Mouse (Mus musculus) embryonic facial prominence, embryonic 13.5 days (tissue): ENCODE measurements at regions not wholly inside any gene's neighbourhood (a gene's known extent, or its start where the extent isn't known, plus 50 kb on each side); places are given as distances from the start of the nearest gene placed in this dataset.

Source experiments
- ATAC-seq: fragments of 200-750 bp; cut with Nextera tagmentation; 2 replicates; pipeline ENCODE4 v1.8.0; 2017; ENCODE audit warnings: low read depth; ENCODE audit not compliant: insufficient number of reproducible peaks, insufficient read depth, low FRiP score, low TSS enrichment
- H3K27ac ChIP-seq: fragments of 300-500 bp; sonication (generic); 2 replicates; pipeline ENCODE4 v1.5.1; 2015; ENCODE audit warnings: moderate library complexity, mild to moderate bottlenecking, inconsistent platforms
- H3K27me3 ChIP-seq: fragments of 300-500 bp; sonication (generic); 2 replicates; pipeline ENCODE4 v1.6.1; 2015; ENCODE audit warnings: mild to moderate bottlenecking, inconsistent platforms
- H3K36me3 ChIP-seq: fragments of 300-500 bp; sonication (generic); 2 replicates; pipeline ENCODE4 v1.6.1; 2015; ENCODE audit warnings: mild to moderate bottlenecking, inconsistent platforms
- H3K4me1 ChIP-seq: fragments of 300-500 bp; sonication (generic); 2 replicates; pipeline ENCODE4 v1.6.1; 2015; ENCODE audit warnings: inconsistent platforms
- H3K4me2 ChIP-seq: fragments of 300-500 bp; sonication (generic); 2 replicates; pipeline ENCODE4 v1.6.1; 2015; ENCODE audit warnings: moderate library complexity, mild to moderate bottlenecking, inconsistent platforms
- H3K4me3 ChIP-seq: fragments of 300-500 bp; sonication (generic); 2 replicates; pipeline ENCODE4 v1.5.1; 2015; ENCODE audit warnings: mild to moderate bottlenecking, inconsistent platforms
- H3K9ac ChIP-seq: fragments of 300-500 bp; sonication (generic); 2 replicates; pipeline ENCODE4 v1.6.1; 2015; ENCODE audit warnings: mild to moderate bottlenecking, inconsistent platforms
- H3K9me3 ChIP-seq: fragments of 300-500 bp; sonication (generic); 2 replicates; pipeline ENCODE4 v1.6.1; 2016; ENCODE audit warnings: inconsistent platforms
- WGBS: fragments of 180-500 bp; shearing (Covaris S2); methylation state at CpG from one replicate; pipeline ENCODE4 v1.1.7; 2015; ENCODE audit warnings: mixed read lengths; 5-methylcytosine and 5-hydroxymethylcytosine counted together

- no peaks in the 10 kb centered on the region for H3K27me3 ChIP-seq
- H3K9me3 ChIP-seq = no peaks in the 10 kb centered on the region
- no peak overlapping the region for H3K27ac ChIP-seq
- no peaks in the 10 kb centered on the region for H3K36me3 ChIP-seq
- no peak for ATAC-seq
- peaks cover 4% of the 10 kb centered on the region; the same call in 1 of the 2 replicates for H3K4me1 ChIP-seq
- H3K4me2 ChIP-seq = no peak overlapping the region
- no peak overlapping the region for H3K4me3 ChIP-seq
- no peak overlapping the region for H3K9ac ChIP-seq
- 96% methylated on average over 4 of the region's 4 CpGs for WGBS
Observed at GRCm38 (mm10) chr5:133047456-133047855, 504.3 kb upstream of the Auts2 start.

- Histone ChIP-seq H3K4me2 (no peak overlapping the region), H3K4me3 (no peak overlapping the region), H3K27ac (no peak overlapping the region), H3K27me3 (no peaks in the 10 kb centered on the region), H3K9ac (no peak overlapping the region), H3K9me3 (no peaks in the 10 kb centered on the region), H3K4me1 (peaks cover 4% of the 10 kb centered on the region; the same call in 1 of the 2 replicates), H3K36me3 (no peaks in the 10 kb centered on the region)
- ATAC-seq = no peak
- WGBS = 60% methylated on average over 9 of the region's 9 CpGs
Observed at GRCm38 (mm10) chr5:133045637-133046036, 502.5 kb upstream of the Auts2 start.

GRCm38 (mm10) chr5:133027590-133027989, 484.4 kb upstream of the Auts2 start:
- Histone ChIP-seq H3K4me2 (no peak overlapping the region), H3K9me3 (peaks cover 7% of the 10 kb centered on the region; the same call in 1 of the 2 replicates), H3K27me3 (no peaks in the 10 kb centered on the region), H3K27ac (no peak overlapping the region), H3K4me3 (no peak overlapping the region), H3K9ac (no peak overlapping the region), H3K4me1 (no peaks in the 10 kb centered on the region), H3K36me3 (no peaks in the 10 kb centered on the region)
- 92% methylated on average over 4 of the region's 4 CpGs for WGBS
- no peak for ATAC-seq

- H3K9me3 ChIP-seq = peaks cover 7% of the 10 kb centered on the region; the same call in 1 of the 2 replicates
- no peak overlapping the region for H3K27ac ChIP-seq
- H3K4me2 ChIP-seq = no peak overlapping the region
- no peaks in the 10 kb centered on the region for H3K27me3 ChIP-seq
- H3K4me1 ChIP-seq = no peaks in the 10 kb centered on the region
- H3K36me3 ChIP-seq = no peaks in the 10 kb centered on the region
- WGBS = 75% methylated on average over 4 of the region's 4 CpGs
- no peak overlapping the region for H3K4me3 ChIP-seq
- H3K9ac ChIP-seq = no peak overlapping the region
- no peak for ATAC-seq
Observed at GRCm38 (mm10) chr5:133025121-133025520, 482.0 kb upstream of the Auts2 start.

GRCm38 (mm10) chr5:133020821-133021220, 477.7 kb upstream of the Auts2 start:
- Histone ChIP-seq H3K4me1 (no peaks in the 10 kb centered on the region), H3K27me3 (no peaks in the 10 kb centered on the region), H3K9ac (no peak overlapping the region), H3K36me3 (no peaks in the 10 kb centered on the region), H3K9me3 (no peaks in the 10 kb centered on the region), H3K4me3 (no peak overlapping the region), H3K27ac (no peak overlapping the region), H3K4me2 (no peak overlapping the region)
- no peak for ATAC-seq

GRCm38 (mm10) chr5:133020116-133020515, 477.0 kb upstream of the Auts2 start:
- no peaks in the 10 kb centered on the region for H3K4me1 ChIP-seq
- no peaks in the 10 kb centered on the region for H3K9me3 ChIP-seq
- H3K36me3 ChIP-seq = no peaks in the 10 kb centered on the region
- no peak overlapping the region for H3K4me2 ChIP-seq
- no peak for ATAC-seq
- H3K27me3 ChIP-seq = no peaks in the 10 kb centered on the region
- no peak overlapping the region for H3K27ac ChIP-seq
- no peak overlapping the region for H3K4me3 ChIP-seq
- WGBS = 47% methylated on average over 1 of the region's 1 CpGs
- H3K9ac ChIP-seq = no peak overlapping the region

- no peaks in the 10 kb centered on the region for H3K36me3 ChIP-seq
- no peaks in the 10 kb centered on the region for H3K4me1 ChIP-seq
- H3K27ac ChIP-seq = no peak overlapping the region
- no peak overlapping the region for H3K4me2 ChIP-seq
- ATAC-seq = no peak
- H3K27me3 ChIP-seq = no peaks in the 10 kb centered on the region
- H3K4me3 ChIP-seq = no peak overlapping the region
- H3K9ac ChIP-seq = no peak overlapping the region
- 72% methylated on average over 14 of the region's 14 CpGs for WGBS
- no peaks in the 10 kb centered on the region for H3K9me3 ChIP-seq
Observed at GRCm38 (mm10) chr5:133010624-133011575, 467.8 kb upstream of the Auts2 start.

GRCm38 (mm10) chr5:132982866-132983265, 439.7 kb upstream of the Auts2 start:
- Histone ChIP-seq H3K9ac (no peak overlapping the region), H3K27ac (no peak overlapping the region), H3K4me3 (no peak overlapping the region), H3K9me3 (no peaks in the 10 kb centered on the region), H3K4me2 (no peak overlapping the region), H3K27me3 (0 out of 2 replicates have a peak, but pooled peaks cover under 1% of the 10 kb centered on the region), H3K36me3 (no peaks in the 10 kb centered on the region), H3K4me1 (no peaks in the 10 kb centered on the region)
- no peak for ATAC-seq
- WGBS = 92% methylated on average over 7 of the region's 7 CpGs

- H3K27ac ChIP-seq = no peak overlapping the region
- no peak overlapping the region for H3K4me3 ChIP-seq
- no peak overlapping the region for H3K9ac ChIP-seq
- H3K4me1 ChIP-seq = no peaks in the 10 kb centered on the region
- ATAC-seq = no peak
- whole genome bisulfite sequencing = 88% methylated on average over 5 of the region's 5 CpGs
- H3K4me2 ChIP-seq = no peak overlapping the region
- no peaks in the 10 kb centered on the region for H3K36me3 ChIP-seq
- no peaks in the 10 kb centered on the region for H3K9me3 ChIP-seq
- H3K27me3 ChIP-seq = no peaks in the 10 kb centered on the region
Observed at GRCm38 (mm10) chr5:132979013-132979412, 435.9 kb upstream of the Auts2 start.

- WGBS = 72% methylated on average over 4 of the region's 4 CpGs
- Histone ChIP-seq H3K4me2 (no peak overlapping the region), H3K27me3 (no peaks in the 10 kb centered on the region), H3K36me3 (no peaks in the 10 kb centered on the region), H3K4me1 (peaks cover 12% of the 10 kb centered on the region), H3K27ac (no peak overlapping the region), H3K4me3 (no peak overlapping the region), H3K9me3 (no peaks in the 10 kb centered on the region), H3K9ac (no peak overlapping the region)
- ATAC-seq = no peak
Observed at GRCm38 (mm10) chr5:132975303-132975932, 432.3 kb upstream of the Auts2 start.

GRCm38 (mm10) chr5:132974876-132975275, 431.7 kb upstream of the Auts2 start:
- Histone ChIP-seq H3K4me3 (no peak overlapping the region), H3K36me3 (no peaks in the 10 kb centered on the region), H3K9ac (no peak overlapping the region), H3K4me1 (peaks cover 14% of the 10 kb centered on the region), H3K4me2 (no peak overlapping the region), H3K9me3 (no peaks in the 10 kb centered on the region), H3K27ac (no peak overlapping the region), H3K27me3 (no peaks in the 10 kb centered on the region)
- ATAC-seq = no peak
- 27% methylated on average over 3 of the region's 3 CpGs for WGBS

- WGBS = 46% methylated on average over 7 of the region's 7 CpGs
- ATAC-seq = no peak
- peak overlapping the region; percentile 68 for H3K27ac ChIP-seq
Observed at GRCm38 (mm10) chr5:132971046-132971445, 427.9 kb upstream of the Auts2 start.

More at GRCm38 (mm10) chr5:132971046-132971445, 427.9 kb upstream of the Auts2 start:
- Histone ChIP-seq H3K4me3 (no peak overlapping the region), H3K36me3 (no peaks in the 10 kb centered on the region), H3K4me2 (0 out of 2 replicates have a peak overlapping the region, but pooled peaks have one; percentile 7), H3K9me3 (no peaks in the 10 kb centered on the region), H3K4me1 (peaks cover 14% of the 10 kb centered on the region), H3K9ac (no peak overlapping the region), H3K27me3 (no peaks in the 10 kb centered on the region)
